Mouse (Mus musculus): ENCODE measurements around the gene Ffar3.

The Ffar3 gene

GRCm38 (mm10) chr7:30856078-30856477 lies at the start of gene Ffar3:
Ffar3 (minus strand) TSS chr7:30856178.
- no peak for DNase-seq (ENCODE audit: low spot score)

- peak; percentile 12 for DNase-seq (ENCODE audit: low spot score)
Measured at GRCm38 (mm10) chr7:30904042-30904441, 48.1 kb upstream of the Ffar3 start.

GRCm38 (mm10) chr7:30895217-30895616 lies 39.2 kb upstream of the Ffar3 start:
- no peak for DNase-seq (ENCODE audit: low spot score)

GRCm38 (mm10) chr7:30892515-30892914 lies 36.5 kb upstream of the Ffar3 start:
- DNase-seq (ENCODE audit: low spot score) = no peak

- no peak for DNase-seq (ENCODE audit: low spot score)
Measured at GRCm38 (mm10) chr7:30891746-30892145, 35.8 kb upstream of the Ffar3 start.

GRCm38 (mm10) chr7:30890681-30891080 lies 34.7 kb upstream of the Ffar3 start:
- no peak for DNase-seq (ENCODE audit: low spot score)

GRCm38 (mm10) chr7:30888786-30889185 lies 32.8 kb upstream of the Ffar3 start:
- DNase-seq (ENCODE audit: low spot score) = no peak

GRCm38 (mm10) chr7:30887568-30888188 lies 31.7 kb upstream of the Ffar3 start:
- DNase-seq (ENCODE audit: low spot score) = peak; percentile 37

GRCm38 (mm10) chr7:30886852-30887251 lies 30.9 kb upstream of the Ffar3 start:
- DNase-seq (ENCODE audit: low spot score) = no peak

GRCm38 (mm10) chr7:30884047-30884446 lies 28.1 kb upstream of the Ffar3 start:
- no peak for DNase-seq (ENCODE audit: low spot score)

- no peak for DNase-seq (ENCODE audit: low spot score)
Measured at GRCm38 (mm10) chr7:30881367-30881766, 25.4 kb upstream of the Ffar3 start.

- no peak for DNase-seq (ENCODE audit: low spot score)
Measured at GRCm38 (mm10) chr7:30880176-30880575, 24.2 kb upstream of the Ffar3 start, which contains the start of gene Cd22. Cd22 (minus strand) TSS chr7:30880342.

- DNase-seq (ENCODE audit: low spot score) = no peak
Measured at GRCm38 (mm10) chr7:30878950-30879349, 23.0 kb upstream of the Ffar3 start.

- peak; percentile 57 for DNase-seq (ENCODE audit: low spot score)
Measured at GRCm38 (mm10) chr7:30873083-30873482, 17.1 kb upstream of the Ffar3 start.

- DNase-seq (ENCODE audit: low spot score) = no peak
Measured at GRCm38 (mm10) chr7:30863386-30863785, 7.4 kb upstream of the Ffar3 start.

GRCm38 (mm10) chr7:30861464-30861863 lies 5.5 kb upstream of the Ffar3 start, which contains the start of gene Ffar1:
Ffar1 (minus strand) TSS chr7:30861564.
- no peak for DNase-seq (ENCODE audit: low spot score)

GRCm38 (mm10) chr7:30859635-30860402 lies 3.8 kb upstream of the Ffar3 start:
- DNase-seq (ENCODE audit: low spot score) = peak; percentile 40

- peak; percentile 42 for DNase-seq (ENCODE audit: low spot score)
Measured at GRCm38 (mm10) chr7:30859290-30859634, 3.3 kb upstream of the Ffar3 start.

GRCm38 (mm10) chr7:30857746-30858145 lies 1.8 kb upstream of the Ffar3 start:
- no peak for DNase-seq (ENCODE audit: low spot score)

- no peak for DNase-seq (ENCODE audit: low spot score)
Measured at GRCm38 (mm10) chr7:30851421-30851820, 4.6 kb downstream of the Ffar3 start.

- no peak for DNase-seq (ENCODE audit: low spot score)
Measured at GRCm38 (mm10) chr7:30847934-30848333, 8.0 kb downstream of the Ffar3 start.

GRCm38 (mm10) chr7:30847386-30847785 lies 8.6 kb downstream of the Ffar3 start:
- DNase-seq (ENCODE audit: low spot score) = no peak

GRCm38 (mm10) chr7:30846505-30847053 lies 9.4 kb downstream of the Ffar3 start:
- no peak for DNase-seq (ENCODE audit: low spot score)

Measured in T-cell, adult 2 months (primary cell).